Mouse (Mus musculus) kidney, postnatal 4 days (tissue): ENCODE results near the gene Plppr2.

Experiments
- DNase-seq, 2 experiments: peaks; one replicate each; pipeline ENCODE4 v3.0.0; 2021; ENCODE audit warnings: mixed read lengths in 2 of 2

The Plppr2 gene

GRCm38 (mm10) chr9:21932445-21933137 is 4.2 kb upstream of the Plppr2 start:
- no peak for DNase-seq

GRCm38 (mm10) chr9:21934021-21934420 is 2.8 kb upstream of the Plppr2 start:
- DNase-seq: no peak

GRCm38 (mm10) chr9:21935466-21936131 is 1.2 kb upstream of the Plppr2 start:
- no peak for DNase-seq

- DNase-seq: no peak
Observed at GRCm38 (mm10) chr9:21937711-21938175, 910 bp downstream of the Plppr2 start.

- no peak for DNase-seq
Observed at GRCm38 (mm10) chr9:21938234-21938855, 1.5 kb downstream of the Plppr2 start.

- no peak for DNase-seq
Observed at GRCm38 (mm10) chr9:21943046-21943445, 6.2 kb downstream of the Plppr2 start.

GRCm38 (mm10) chr9:21943638-21944037 is 6.8 kb downstream of the Plppr2 start:
- no peak for DNase-seq

- DNase-seq: peak; percentile 41 to 59
Observed at GRCm38 (mm10) chr9:21944267-21944666, 7.4 kb downstream of the Plppr2 start.

- DNase-seq: no peak
Observed at GRCm38 (mm10) chr9:21947540-21948130, 10.8 kb downstream of the Plppr2 start.

- no peak for DNase-seq
Observed at GRCm38 (mm10) chr9:21948146-21948545, 11.3 kb downstream of the Plppr2 start.

GRCm38 (mm10) chr9:21948790-21949189 is 12.0 kb downstream of the Plppr2 start:
- DNase-seq: no peak

GRCm38 (mm10) chr9:21950322-21950721 is 13.5 kb downstream of the Plppr2 start:
- DNase-seq: peak; percentile 86 to 89

GRCm38 (mm10) chr9:21951977-21952376 is 15.1 kb downstream of the Plppr2 start:
- no peak for DNase-seq

GRCm38 (mm10) chr9:21953600-21953999 is 16.8 kb downstream of the Plppr2 start:
- DNase-seq: no peak

- DNase-seq: no peak
Observed at GRCm38 (mm10) chr9:21954635-21955034, 17.8 kb downstream of the Plppr2 start.

- no peak for DNase-seq
Observed at GRCm38 (mm10) chr9:21955225-21955569, 18.4 kb downstream of the Plppr2 start.

GRCm38 (mm10) chr9:21955570-21956281 is 18.9 kb downstream of the Plppr2 start, which contains the start of gene Swsap1:
Swsap1 (plus strand) TSS chr9:21955755.
- DNase-seq: peak; percentile 98 to 99

GRCm38 (mm10) chr9:21958372-21958771 is 21.5 kb downstream of the Plppr2 start:
- DNase-seq: no peak

- no peak for DNase-seq
Observed at GRCm38 (mm10) chr9:21959244-21959643, 22.4 kb downstream of the Plppr2 start.

GRCm38 (mm10) chr9:21960135-21960534 is 23.3 kb downstream of the Plppr2 start:
- peak in 1 of 2 experiments; percentile 44 for DNase-seq

- DNase-seq: peak; percentile 72 to 81
Observed at GRCm38 (mm10) chr9:21960558-21961208, 23.9 kb downstream of the Plppr2 start.

GRCm38 (mm10) chr9:21961366-21961980 is 24.6 kb downstream of the Plppr2 start:
- no peak for DNase-seq
